Mouse (Mus musculus): ENCODE measurements at regions not wholly inside any gene's neighbourhood (a gene's known extent, or its start where the extent isn't known, plus 50 kb on each side); places are given as distances from the start of the nearest gene placed in this dataset.

DNA sequence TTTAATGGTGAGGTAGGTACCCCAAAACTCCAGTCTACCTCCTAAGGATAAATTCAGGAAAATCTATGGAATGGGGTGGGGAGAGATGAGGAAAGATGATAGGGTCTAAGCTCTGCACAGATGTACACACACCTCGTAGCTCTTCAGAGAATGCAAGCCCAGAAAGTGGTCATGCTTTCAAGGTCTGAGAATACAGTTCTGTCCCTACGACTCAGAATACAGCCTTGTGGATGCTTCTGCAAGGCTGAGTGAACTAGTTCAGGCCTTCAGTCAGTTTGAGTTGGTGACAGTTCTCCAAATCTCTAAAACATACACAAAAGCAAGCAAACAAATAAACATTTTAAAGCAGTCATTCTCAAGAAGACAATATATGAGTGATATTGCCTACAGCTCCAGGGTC, 552.8 kb downstream of the Gm19410 start:
- Histone ChIP-seq H3K27ac (ENCODE audit: insufficient read depth, low read depth, low read length) (no peak overlapping the region), H3K4me3 (ENCODE audit: low read depth, low read length) (no peak overlapping the region), H3K27me3 (ENCODE audit: control insufficient read depth, insufficient read depth, low read length) (no peaks in the 10 kb centered on the region), H3K36me3 (ENCODE audit: control insufficient read depth, insufficient read depth, low read length) (no peaks in the 10 kb centered on the region), H3K4me1 (ENCODE audit: control insufficient read depth, insufficient read depth, insufficient read length, low read length) (no peaks in the 10 kb centered on the region)
- WGBS: 78% methylated on average over 2 of the region's 2 CpGs
- no peak for TF ChIP-seq POLR2A (IDR thresholded peaks at IDR 0.05; ENCODE audit: low read depth, low read length)
- TF ChIP-seq CTCF (IDR thresholded peaks at IDR 0.05; ENCODE audit: extremely low read depth, insufficient read length, insufficient replicate concordance, low read depth, low read length): no peak

DNA sequence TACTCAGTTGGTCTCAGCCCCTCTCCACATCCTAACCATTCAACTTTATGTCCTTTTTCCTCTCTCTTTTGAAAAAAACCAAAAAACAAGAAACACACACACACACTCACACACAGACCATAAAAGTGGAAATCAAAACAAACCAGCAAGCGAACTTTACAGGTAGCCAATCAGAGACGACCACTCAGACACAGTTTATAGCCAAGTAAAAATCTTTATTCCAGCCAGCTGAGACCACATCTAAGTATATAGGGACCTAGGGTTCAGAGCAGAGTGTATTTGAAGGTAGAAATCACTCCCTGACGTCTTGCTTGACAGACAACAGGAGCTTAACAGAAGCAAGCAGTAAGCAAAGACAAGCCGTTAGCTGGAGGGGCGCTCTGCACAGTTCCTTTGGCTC, 553.3 kb downstream of the Gm19410 start:
- Histone ChIP-seq H3K27ac (ENCODE audit: insufficient read depth, low read depth, low read length) (no peak overlapping the region), H3K4me3 (ENCODE audit: low read depth, low read length) (no peak overlapping the region), H3K36me3 (ENCODE audit: control insufficient read depth, insufficient read depth, low read length) (no peaks in the 10 kb centered on the region), H3K4me1 (ENCODE audit: control insufficient read depth, insufficient read depth, insufficient read length, low read length) (no peaks in the 10 kb centered on the region), H3K27me3 (ENCODE audit: control insufficient read depth, insufficient read depth, low read length) (no peaks in the 10 kb centered on the region)
- TF ChIP-seq POLR2A (IDR thresholded peaks at IDR 0.05; ENCODE audit: low read depth, low read length): no peak
- no peak for TF ChIP-seq CTCF (IDR thresholded peaks at IDR 0.05; ENCODE audit: extremely low read depth, insufficient read length, insufficient replicate concordance, low read depth, low read length)
- 56% methylated on average over 5 of the region's 5 CpGs for WGBS

DNA sequence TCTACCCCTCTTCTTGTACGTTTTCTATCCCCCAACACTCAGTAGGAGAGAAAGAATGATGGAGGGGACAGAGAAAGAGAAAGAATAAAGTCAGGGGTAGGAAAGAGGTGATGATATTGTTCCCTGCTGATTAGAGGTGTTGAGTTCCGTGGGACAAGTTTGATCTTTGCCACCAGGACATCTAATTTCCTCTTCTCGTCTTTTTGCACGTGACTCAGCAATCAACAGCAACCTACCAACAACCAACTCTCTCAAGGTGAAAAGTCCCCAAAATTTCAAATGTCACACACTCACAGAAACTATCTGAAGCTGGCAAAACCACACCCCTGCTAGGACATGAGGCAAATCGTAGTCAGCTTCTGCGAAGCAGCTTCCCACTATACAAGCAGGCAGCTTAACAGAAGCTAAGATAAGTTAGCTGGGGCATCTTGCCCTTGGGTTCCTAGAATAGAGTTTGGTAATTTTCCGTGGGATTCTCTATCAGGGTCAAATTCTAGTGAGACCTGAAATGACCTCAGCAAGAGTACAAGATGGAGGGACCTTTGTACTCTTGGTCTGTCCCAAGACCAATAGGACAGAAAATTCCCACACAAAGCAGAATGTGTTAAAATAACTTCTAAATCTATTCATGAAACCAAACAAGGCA, 553.8 kb downstream of the Gm19410 start:
- no peaks in the 10 kb centered on the region for H3K27me3 ChIP-seq (ENCODE audit: control insufficient read depth, insufficient read depth, low read length)
- no peaks in the 10 kb centered on the region for H3K4me1 ChIP-seq (ENCODE audit: control insufficient read depth, insufficient read depth, insufficient read length, low read length)
- H3K27ac ChIP-seq (ENCODE audit: insufficient read depth, low read depth, low read length): no peak overlapping the region
- no peaks in the 10 kb centered on the region for H3K36me3 ChIP-seq (ENCODE audit: control insufficient read depth, insufficient read depth, low read length)
- no peak overlapping the region for H3K4me3 ChIP-seq (ENCODE audit: low read depth, low read length)
- 44% methylated on average over 7 of the region's 7 CpGs for WGBS
- TF ChIP-seq POLR2A (IDR thresholded peaks at IDR 0.05; ENCODE audit: low read depth, low read length): no peak

DNA sequence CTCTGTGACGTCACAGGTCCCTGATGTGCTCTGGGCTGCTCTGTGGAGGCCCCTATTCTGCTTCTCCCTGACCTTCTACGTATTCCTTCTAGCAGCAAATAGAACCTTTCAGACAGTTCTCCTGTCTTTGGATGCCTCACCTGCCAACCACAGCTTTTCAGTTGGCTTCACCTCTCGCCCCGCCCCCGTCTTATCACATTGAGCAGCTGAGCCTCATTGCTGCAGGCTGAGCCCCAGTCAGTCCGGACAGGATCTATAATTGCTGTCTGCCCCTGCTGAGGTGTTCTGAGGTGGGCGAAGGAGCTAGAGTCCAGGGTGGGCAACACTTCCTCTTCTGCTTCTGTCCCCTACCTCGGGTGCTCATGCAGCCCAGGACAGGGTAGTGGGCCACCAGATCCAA, 556.5 kb downstream of the Gm19410 start:
- Histone ChIP-seq H3K27me3 (ENCODE audit: control insufficient read depth, insufficient read depth, low read length) (no peaks in the 10 kb centered on the region), H3K27ac (ENCODE audit: insufficient read depth, low read depth, low read length) (no peak overlapping the region), H3K4me3 (ENCODE audit: low read depth, low read length) (no peak overlapping the region), H3K4me1 (ENCODE audit: control insufficient read depth, insufficient read depth, insufficient read length, low read length) (no peaks in the 10 kb centered on the region), H3K36me3 (ENCODE audit: control insufficient read depth, insufficient read depth, low read length) (no peaks in the 10 kb centered on the region)
- TF ChIP-seq POLR2A (IDR thresholded peaks at IDR 0.05; ENCODE audit: low read depth, low read length) (no peak), CTCF (IDR thresholded peaks at IDR 0.05; ENCODE audit: extremely low read depth, insufficient read length, insufficient replicate concordance, low read depth, low read length) (no peak)
- WGBS: 43% methylated on average over 8 of the region's 8 CpGs

DNA sequence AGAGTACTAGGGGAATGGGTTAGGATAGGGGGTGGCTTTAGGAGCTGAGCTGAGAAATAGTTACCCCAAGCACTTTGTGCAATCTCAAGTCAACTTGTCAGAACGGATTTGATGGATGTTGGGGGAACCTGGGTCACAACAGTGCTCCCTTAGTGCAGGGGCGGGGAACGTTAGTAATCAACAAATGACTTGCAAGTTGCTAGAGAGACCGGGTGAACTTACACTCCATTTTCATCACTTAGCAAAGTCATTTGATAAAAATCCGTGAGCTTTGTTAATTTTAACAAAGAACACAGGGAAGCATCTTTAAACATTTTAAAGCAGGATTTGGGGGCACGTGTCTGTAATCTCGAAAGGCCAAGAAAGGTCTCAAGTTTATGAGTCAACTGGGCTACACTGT, 557.0 kb downstream of the Gm19410 start:
- Histone ChIP-seq H3K27ac (ENCODE audit: insufficient read depth, low read depth, low read length) (no peak overlapping the region), H3K4me3 (ENCODE audit: low read depth, low read length) (no peak overlapping the region), H3K36me3 (ENCODE audit: control insufficient read depth, insufficient read depth, low read length) (no peaks in the 10 kb centered on the region), H3K27me3 (ENCODE audit: control insufficient read depth, insufficient read depth, low read length) (no peaks in the 10 kb centered on the region), H3K4me1 (ENCODE audit: control insufficient read depth, insufficient read depth, insufficient read length, low read length) (no peaks in the 10 kb centered on the region)
- 56% methylated on average over 7 of the region's 7 CpGs for WGBS
- TF ChIP-seq POLR2A (IDR thresholded peaks at IDR 0.05; ENCODE audit: low read depth, low read length) (no peak), CTCF (IDR thresholded peaks at IDR 0.05; ENCODE audit: extremely low read depth, insufficient read length, insufficient replicate concordance, low read depth, low read length) (no peak)

DNA sequence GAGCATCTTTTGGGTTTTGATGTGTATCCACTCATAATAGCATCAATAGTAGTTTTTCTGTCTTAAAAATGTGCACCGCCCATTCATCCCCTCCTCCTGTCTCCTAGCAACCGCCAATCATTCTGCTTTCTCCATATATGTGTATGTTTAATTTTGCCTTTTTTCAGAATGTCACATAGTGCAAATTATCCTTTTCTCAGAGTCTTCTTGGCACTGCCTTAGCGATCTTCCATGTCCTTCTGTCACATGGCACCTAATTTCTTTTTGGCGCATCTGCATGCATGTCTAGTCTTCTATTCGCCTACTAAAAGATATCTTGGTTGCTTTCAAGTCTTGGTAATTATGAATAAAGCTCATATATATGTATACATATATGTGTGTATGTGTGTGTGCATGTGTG, 573.0 kb downstream of the Gm19410 start:
- Histone ChIP-seq H3K27ac (ENCODE audit: insufficient read depth, low read depth, low read length) (no peak overlapping the region), H3K4me3 (ENCODE audit: low read depth, low read length) (no peak overlapping the region), H3K36me3 (ENCODE audit: control insufficient read depth, insufficient read depth, low read length) (no peaks in the 10 kb centered on the region), H3K27me3 (ENCODE audit: control insufficient read depth, insufficient read depth, low read length) (no peaks in the 10 kb centered on the region), H3K4me1 (ENCODE audit: control insufficient read depth, insufficient read depth, insufficient read length, low read length) (no peaks in the 10 kb centered on the region)
- TF ChIP-seq CTCF (IDR thresholded peaks at IDR 0.05; ENCODE audit: extremely low read depth, insufficient read length, insufficient replicate concordance, low read depth, low read length) (no peak), POLR2A (IDR thresholded peaks at IDR 0.05; ENCODE audit: low read depth, low read length) (no peak)
- 95% methylated on average over 5 of the region's 5 CpGs for WGBS

DNA sequence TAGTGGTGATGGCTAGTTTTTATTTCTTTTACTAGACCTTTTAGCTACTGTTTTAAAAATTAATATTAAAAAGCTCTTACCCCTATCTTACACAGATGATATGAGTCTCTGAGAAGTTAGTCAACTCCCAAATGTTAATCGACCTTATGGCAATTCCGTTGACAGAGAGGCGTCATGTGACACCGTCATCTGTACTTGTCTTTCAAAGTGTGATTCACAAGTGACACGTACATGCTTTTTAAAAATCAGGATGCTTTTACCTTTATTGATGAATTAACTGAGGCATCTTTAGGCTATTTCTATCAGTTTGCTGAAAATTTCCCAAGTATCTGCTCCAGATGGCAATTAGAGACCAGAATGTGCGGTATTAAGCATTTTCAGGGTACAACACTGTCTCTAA, 573.9 kb downstream of the Gm19410 start:
- H3K4me3 ChIP-seq (ENCODE audit: low read depth, low read length): no peak overlapping the region
- no peaks in the 10 kb centered on the region for H3K27me3 ChIP-seq (ENCODE audit: control insufficient read depth, insufficient read depth, low read length)
- H3K4me1 ChIP-seq (ENCODE audit: control insufficient read depth, insufficient read depth, insufficient read length, low read length): no peaks in the 10 kb centered on the region
- no peaks in the 10 kb centered on the region for H3K36me3 ChIP-seq (ENCODE audit: control insufficient read depth, insufficient read depth, low read length)
- 92% methylated on average over 6 of the region's 6 CpGs for WGBS
- no peak for TF ChIP-seq CTCF (IDR thresholded peaks at IDR 0.05; ENCODE audit: extremely low read depth, insufficient read length, insufficient replicate concordance, low read depth, low read length)
- no peak for TF ChIP-seq POLR2A (IDR thresholded peaks at IDR 0.05; ENCODE audit: low read depth, low read length)
- H3K27ac ChIP-seq (ENCODE audit: insufficient read depth, low read depth, low read length): no peak overlapping the region

DNA sequence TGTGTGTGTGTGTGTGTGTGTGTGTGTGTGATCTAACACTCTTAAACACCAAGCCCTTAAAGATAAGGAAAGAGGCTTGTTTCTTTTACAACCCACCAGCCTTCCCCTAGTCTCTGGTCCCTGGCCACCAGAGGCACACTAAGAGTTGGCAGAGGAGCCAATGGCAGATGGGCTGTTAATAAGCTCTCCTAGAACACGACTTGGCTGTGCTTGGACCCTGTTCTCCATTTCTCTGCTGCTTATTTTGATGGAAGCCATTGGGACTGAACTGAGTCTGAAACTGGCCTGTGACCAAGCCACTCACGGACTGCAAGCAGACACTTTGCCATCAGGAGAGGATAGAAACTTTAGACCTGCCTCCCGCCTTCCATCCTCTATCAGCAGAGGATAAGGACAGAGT, 574.9 kb downstream of the Gm19410 start:
- TF ChIP-seq CTCF (IDR thresholded peaks at IDR 0.05; ENCODE audit: extremely low read depth, insufficient read length, insufficient replicate concordance, low read depth, low read length) (no peak), POLR2A (IDR thresholded peaks at IDR 0.05; ENCODE audit: low read depth, low read length) (no peak)
- no peaks in the 10 kb centered on the region for H3K27me3 ChIP-seq (ENCODE audit: control insufficient read depth, insufficient read depth, low read length)
- H3K36me3 ChIP-seq (ENCODE audit: control insufficient read depth, insufficient read depth, low read length): no peaks in the 10 kb centered on the region
- no peak overlapping the region for H3K4me3 ChIP-seq (ENCODE audit: low read depth, low read length)
- 67% methylated on average over 3 of the region's 3 CpGs for WGBS
- no peaks in the 10 kb centered on the region for H3K4me1 ChIP-seq (ENCODE audit: control insufficient read depth, insufficient read depth, insufficient read length, low read length)
- H3K27ac ChIP-seq (ENCODE audit: insufficient read depth, low read depth, low read length): no peak overlapping the region

All from small intestine, adult 2 months (tissue).